Mouse (Mus musculus): ENCODE measurements at regions not wholly inside any gene's neighbourhood (a gene's known extent, or its start where the extent isn't known, plus 50 kb on each side); places are given as distances from the start of the nearest gene placed in this dataset.
A peak's percentile ranks its signal among the peaks of the same experiment; 100 is the strongest.

- no peak for DNase-seq (ENCODE audit: low read depth)
Observed at GRCm38 (mm10) chr14:28626951-28627350, 122.4 kb downstream of the Wnt5a start.

GRCm38 (mm10) chr14:28635175-28635574 is 130.6 kb downstream of the Wnt5a start:
- DNase-seq (ENCODE audit: low read depth), result peak; percentile 69

GRCm38 (mm10) chr14:28639056-28639455 is 134.5 kb downstream of the Wnt5a start:
- DNase-seq (ENCODE audit: low read depth), result peak; percentile 60

GRCm38 (mm10) chr14:28645807-28646206 is 141.3 kb downstream of the Wnt5a start:
- no peak for DNase-seq (ENCODE audit: low read depth)

GRCm38 (mm10) chr14:28649411-28649810 is 144.9 kb downstream of the Wnt5a start:
- no peak for DNase-seq (ENCODE audit: low read depth)

- DNase-seq (ENCODE audit: low read depth), result no peak
Observed at GRCm38 (mm10) chr14:28653059-28653930, 148.7 kb downstream of the Wnt5a start.

- DNase-seq (ENCODE audit: low read depth), result no peak
Observed at GRCm38 (mm10) chr14:28657216-28657615, 152.7 kb downstream of the Wnt5a start.

GRCm38 (mm10) chr14:28660872-28661588 is 156.5 kb downstream of the Wnt5a start:
- no peak for DNase-seq (ENCODE audit: low read depth)

- DNase-seq (ENCODE audit: low read depth), result no peak
Observed at GRCm38 (mm10) chr14:28663316-28663715, 158.8 kb downstream of the Wnt5a start.

GRCm38 (mm10) chr14:28664121-28664520 is 159.6 kb downstream of the Wnt5a start:
- DNase-seq (ENCODE audit: low read depth), result no peak

GRCm38 (mm10) chr14:28675476-28675875 is 170.9 kb downstream of the Wnt5a start:
- DNase-seq (ENCODE audit: low read depth), result peak; percentile 61

GRCm38 (mm10) chr14:28699780-28700179 is 195.2 kb downstream of the Wnt5a start:
- peak; percentile 20 for DNase-seq (ENCODE audit: low read depth)

- DNase-seq (ENCODE audit: low read depth), result no peak
Observed at GRCm38 (mm10) chr14:28704729-28705128, 200.2 kb downstream of the Wnt5a start.

- no peak for DNase-seq (ENCODE audit: low read depth)
Observed at GRCm38 (mm10) chr14:28714598-28714997, 210.0 kb downstream of the Wnt5a start.

- DNase-seq (ENCODE audit: low read depth), result no peak
Observed at GRCm38 (mm10) chr14:28720545-28720944, 216.0 kb downstream of the Wnt5a start.

- no peak for DNase-seq (ENCODE audit: low read depth)
Observed at GRCm38 (mm10) chr14:28725666-28726065, 221.1 kb downstream of the Wnt5a start.

- DNase-seq (ENCODE audit: low read depth), result no peak
Observed at GRCm38 (mm10) chr14:28733496-28733895, 228.9 kb downstream of the Wnt5a start.

GRCm38 (mm10) chr14:28735446-28735845 is 230.9 kb downstream of the Wnt5a start:
- no peak for DNase-seq (ENCODE audit: low read depth)

- peak; percentile 44 for DNase-seq (ENCODE audit: low read depth)
Observed at GRCm38 (mm10) chr14:28740076-28740475, 235.5 kb downstream of the Wnt5a start.

- no peak for DNase-seq (ENCODE audit: low read depth)
Observed at GRCm38 (mm10) chr14:28741418-28741817, 236.9 kb downstream of the Wnt5a start.

- no peak for DNase-seq (ENCODE audit: low read depth)
Observed at GRCm38 (mm10) chr14:28743673-28744072, 239.1 kb downstream of the Wnt5a start.

- no peak for DNase-seq (ENCODE audit: low read depth)
Observed at GRCm38 (mm10) chr14:28750301-28750700, 245.8 kb downstream of the Wnt5a start.

- no peak for DNase-seq (ENCODE audit: low read depth)
Observed at GRCm38 (mm10) chr14:28765201-28765600, 252.8 kb upstream of the Lrtm1 start.

All from NIH3T3 (cell line).